Mouse (Mus musculus): ENCODE data around the gene Zfp354c.

DNA sequence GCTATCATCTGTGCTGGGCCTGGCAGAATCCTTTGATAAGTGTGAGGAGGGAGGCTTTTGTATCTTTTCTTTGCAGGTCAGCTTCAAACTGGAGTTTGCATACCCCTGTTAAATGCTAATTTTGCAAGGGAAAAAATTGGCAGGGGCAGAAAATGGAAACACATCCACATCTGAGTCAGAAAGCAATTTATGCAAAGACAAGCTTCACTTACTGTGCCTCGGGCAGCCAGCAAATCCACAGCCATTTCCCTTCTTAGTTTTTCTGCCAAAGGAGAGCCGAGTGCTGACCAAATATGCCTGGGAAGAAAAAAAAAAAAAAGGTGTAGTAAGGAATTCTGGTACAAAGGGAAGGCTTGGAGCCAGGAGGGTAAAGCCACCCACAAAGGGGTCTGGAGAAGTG, 1.3 kb downstream of the Zfp354c start:
- TF ChIP-seq POLR2A (IDR thresholded peaks at IDR 0.05; ENCODE audit: extremely low read depth, insufficient read depth, low read length) = no peak
- no peak for TF ChIP-seq CTCF (IDR thresholded peaks at IDR 0.05; ENCODE audit: low read depth, low read length)

Measured in liver, adult 2 months (tissue).